Mouse (Mus musculus) heart, embryonic 12.5 days (tissue): ENCODE results near the gene Celf2. TPM values are rescaled to one million over a fixed set of nuclear protein-coding genes. Genes with fewer than 3 reads are reported as not detected.

Experiments used
- ATAC-seq: fragments of 200-750 bp; cut with Nextera tagmentation; 2 replicates; pipeline ENCODE4 v1.8.0; 2017; ENCODE audit warnings: moderate TSS enrichment, moderate library complexity; ENCODE audit not compliant: insufficient number of reproducible peaks, low FRiP score
- H3K27ac ChIP-seq: fragments of 300-500 bp; sonication (generic); 2 replicates; pipeline ENCODE4 v1.5.1; 2016; ENCODE audit warnings: mild to moderate bottlenecking, moderate library complexity; ENCODE audit not compliant: poor library complexity, severe bottlenecking
- H3K27me3 ChIP-seq: fragments of 300-500 bp; sonication (generic); replicated peaks from 2 replicates; pipeline ENCODE4 v1.6.1; 2016; ENCODE audit warnings: mild to moderate bottlenecking, moderate library complexity
- H3K36me3 ChIP-seq: fragments of 300-500 bp; sonication (generic); 2 replicates; pipeline ENCODE4 v1.6.1; 2016; ENCODE audit warnings: mild to moderate bottlenecking, moderate library complexity
- H3K4me1 ChIP-seq: fragments of 300-500 bp; sonication (generic); replicated peaks from 2 replicates; pipeline ENCODE4 v1.6.1; 2016; ENCODE audit warnings: mild to moderate bottlenecking
- H3K4me2 ChIP-seq: fragments of 300-500 bp; sonication (generic); 2 replicates; pipeline ENCODE4 v1.6.1; 2016; ENCODE audit warnings: mild to moderate bottlenecking, moderate library complexity
- H3K4me3 ChIP-seq: fragments of 300-500 bp; sonication (generic); 2 replicates; pipeline ENCODE4 v1.5.1; 2016; ENCODE audit warnings: mild to moderate bottlenecking
- H3K9ac ChIP-seq: fragments of 300-500 bp; sonication (generic); 2 replicates; pipeline ENCODE4 v1.6.1; 2016; ENCODE audit warnings: mild to moderate bottlenecking, moderate library complexity
- H3K9me3 ChIP-seq: fragments of 300-500 bp; sonication (generic); replicated peaks from 2 replicates; pipeline ENCODE4 v1.6.1; 2016; ENCODE audit warnings: mild to moderate bottlenecking, moderate library complexity
- WGBS: fragments of 180-500 bp; shearing (Covaris S2); methylation state at CpG from one replicate; pipeline ENCODE4 v1.1.7; 2016; 5-methylcytosine and 5-hydroxymethylcytosine counted together
- polyA plus RNA-seq: library from polyadenylated mRNA; unstranded; fragments of >200 nt; fragmentation: Nextera tagmentation; extraction: Ambion mirVana; gene quantifications from 2 replicates; pipeline ENCODE4 v1.2.1, GENCODE M21; 2016

Celf2 gene
- polyA plus RNA-seq, 1 experiment from 2014 or later: 65.8 TPM

DNA sequence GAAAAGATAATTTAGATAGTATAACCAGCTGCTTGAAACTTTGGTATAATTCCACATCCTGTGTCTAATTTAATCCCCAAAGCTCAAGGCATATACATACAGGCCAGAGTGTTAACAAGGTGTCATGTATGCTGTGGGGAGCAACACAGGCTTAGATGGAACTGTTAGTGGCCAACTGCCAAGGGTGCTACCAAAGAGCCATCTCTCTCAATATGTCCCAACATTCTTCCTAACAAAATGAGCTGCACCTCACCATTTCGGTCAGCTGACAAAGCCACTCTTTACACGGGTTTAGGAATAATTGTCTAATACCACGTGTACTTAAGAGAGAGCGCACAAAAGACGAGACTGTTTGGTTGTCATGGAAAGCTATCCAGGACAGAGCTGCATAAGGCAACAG is 782.0 kb downstream of the Celf2 start:
- Histone ChIP-seq H3K4me3 (no peak overlapping the region), H3K9me3 (no peaks in the 10 kb centered on the region), H3K27ac (no peak overlapping the region), H3K9ac (no peak overlapping the region), H3K4me1 (peaks cover 25% of the 10 kb centered on the region), H3K36me3 (no peaks in the 10 kb centered on the region), H3K27me3 (no peaks in the 10 kb centered on the region), H3K4me2 (no peak overlapping the region)
- ATAC-seq: no peak
- WGBS: 85% methylated on average over 5 of the region's 5 CpGs

DNA sequence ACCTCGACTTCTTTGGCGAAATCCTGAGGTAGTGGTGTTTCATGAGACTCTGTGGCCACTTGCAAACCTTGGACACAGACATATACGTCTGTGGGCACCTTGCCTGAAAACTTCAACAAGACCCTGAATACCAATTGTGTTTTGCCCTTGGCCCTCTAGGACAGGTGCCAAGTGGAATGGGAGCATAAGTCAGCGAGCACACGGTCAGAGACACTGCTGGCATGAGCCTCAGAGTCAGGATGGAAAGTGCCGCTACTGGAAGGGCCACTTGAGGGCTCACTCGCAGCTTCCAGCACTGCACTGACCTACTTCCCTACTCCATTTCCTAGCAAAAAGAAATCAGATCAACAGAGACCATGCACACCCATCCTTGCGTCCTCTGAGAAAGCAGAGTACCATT is 783.3 kb downstream of the Celf2 start:
- Histone ChIP-seq H3K9me3 (no peaks in the 10 kb centered on the region), H3K9ac (no peak overlapping the region), H3K4me3 (no peak overlapping the region), H3K27ac (no peak overlapping the region), H3K4me2 (no peak overlapping the region), H3K4me1 (peaks cover 37% of the 10 kb centered on the region), H3K36me3 (no peaks in the 10 kb centered on the region), H3K27me3 (no peaks in the 10 kb centered on the region)
- no peak for ATAC-seq
- 69% methylated on average over 8 of the region's 8 CpGs for WGBS

DNA sequence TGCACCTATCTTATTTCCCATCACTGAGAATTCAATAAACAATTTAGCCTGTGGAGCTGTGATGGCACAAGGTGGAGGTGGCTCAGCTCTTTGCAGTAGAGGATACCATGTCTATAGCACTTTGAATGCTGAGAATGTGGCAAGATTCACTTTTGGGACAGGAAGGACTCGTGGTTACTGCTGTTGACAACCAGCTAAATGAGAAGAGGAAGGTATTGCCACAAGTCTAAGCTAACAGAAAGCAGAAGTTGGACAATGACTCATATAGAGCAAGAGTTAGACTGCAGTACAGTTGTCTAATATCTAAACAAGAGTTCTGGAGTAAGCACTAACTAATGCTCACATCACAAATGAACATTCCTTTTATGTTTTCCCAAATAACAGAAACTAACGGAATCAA is 785.8 kb downstream of the Celf2 start:
- Histone ChIP-seq H3K27ac (no peak overlapping the region), H3K36me3 (no peaks in the 10 kb centered on the region), H3K4me3 (no peak overlapping the region), H3K4me2 (no peak overlapping the region), H3K9ac (no peak overlapping the region), H3K4me1 (peaks cover 24% of the 10 kb centered on the region), H3K27me3 (no peaks in the 10 kb centered on the region), H3K9me3 (no peaks in the 10 kb centered on the region)
- ATAC-seq: no peak
- whole genome bisulfite sequencing: 62% methylated on average over 2 of the region's 2 CpGs

DNA sequence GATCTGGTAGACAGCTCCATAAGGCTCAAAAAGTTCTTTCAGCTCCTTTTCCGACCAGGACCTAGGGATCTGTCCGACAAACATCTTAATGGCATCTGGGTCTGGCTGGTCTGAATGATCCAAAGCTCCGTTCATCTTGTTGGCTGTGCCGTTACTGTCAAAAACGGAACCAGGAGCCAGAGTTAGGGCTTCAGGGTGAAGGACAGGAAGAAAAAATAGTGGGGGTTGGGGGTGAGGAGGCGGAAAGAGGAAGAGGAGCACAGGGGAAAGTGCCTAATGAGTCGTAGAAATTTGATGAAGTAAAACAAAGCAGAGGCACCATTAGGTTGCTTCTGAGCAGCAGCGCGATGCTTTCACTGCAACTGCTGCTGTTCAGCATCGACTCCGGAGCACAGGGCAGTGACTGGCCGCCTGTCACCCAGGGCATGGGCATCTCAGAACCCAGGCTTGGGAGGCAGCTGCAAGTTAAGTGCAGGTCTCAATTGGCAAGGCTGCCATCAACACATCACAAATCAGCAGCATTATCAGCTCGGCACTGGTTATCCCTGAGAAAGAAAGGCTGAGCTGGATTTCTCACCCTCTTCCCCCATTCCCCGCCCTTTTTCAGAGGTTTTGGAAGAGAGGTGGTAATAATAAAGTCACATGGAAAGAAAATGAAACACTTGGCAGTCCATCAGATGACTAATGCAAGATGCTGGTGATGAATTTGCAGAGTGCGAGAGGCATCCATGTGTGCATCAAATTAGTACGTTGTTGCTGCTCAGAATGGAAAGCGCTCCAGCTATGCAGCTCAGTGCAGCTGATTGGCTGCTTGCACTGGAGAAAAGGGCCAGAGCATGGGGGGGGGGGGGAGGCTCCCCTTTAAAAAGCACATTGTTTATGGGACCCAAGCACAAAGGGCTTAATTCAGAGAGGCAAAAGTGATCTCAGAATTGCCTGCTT is 787.6 kb downstream of the Celf2 start:
- Histone ChIP-seq H3K27ac (no peak overlapping the region), H3K27me3 (no peaks in the 10 kb centered on the region), H3K36me3 (no peaks in the 10 kb centered on the region), H3K9me3 (no peaks in the 10 kb centered on the region), H3K9ac (peak overlapping the region; percentile 68), H3K4me2 (peak overlapping the region; percentile 86), H3K4me3 (peak overlapping the region; percentile 39), H3K4me1 (peaks cover 24% of the 10 kb centered on the region)
- ATAC-seq: no peak; the same call in none of the 2 replicates
- WGBS: 9% methylated on average over 17 of the region's 17 CpGs

DNA sequence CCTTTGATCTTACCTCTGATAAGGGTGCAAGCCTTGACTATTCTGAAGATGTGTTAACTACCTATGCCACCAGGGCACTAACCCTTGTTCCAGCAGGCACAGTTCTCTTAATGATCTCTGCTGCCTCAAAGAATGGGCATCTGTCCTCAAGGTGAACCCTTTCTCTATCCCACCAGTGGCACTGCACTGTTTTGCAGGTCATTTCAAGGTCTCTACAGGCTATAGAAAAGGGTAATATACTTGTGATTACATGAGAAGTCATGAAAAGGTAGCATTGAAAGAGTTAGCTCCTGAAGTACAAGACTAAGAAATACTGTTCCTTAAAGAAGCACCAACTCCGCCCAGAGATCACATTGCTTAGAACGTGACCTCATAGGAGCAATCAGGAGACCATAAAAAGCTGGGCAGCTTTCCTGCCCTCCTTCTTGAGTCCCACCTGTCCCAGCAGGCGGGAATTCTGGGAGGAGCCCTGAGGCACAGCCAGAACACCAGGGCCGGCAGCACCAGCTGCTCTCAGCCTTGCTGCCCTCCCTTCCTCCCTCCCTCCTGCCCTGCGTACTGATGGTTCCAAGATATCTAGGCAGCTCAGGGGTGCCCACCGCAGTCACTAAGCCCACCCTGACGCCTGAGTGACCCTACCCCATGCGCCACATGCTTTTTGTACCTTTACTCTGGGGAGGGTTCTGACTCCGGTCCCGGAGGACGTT is 788.5 kb downstream of the Celf2 start:
- H3K27me3 ChIP-seq: no peaks in the 10 kb centered on the region
- peak overlapping the region; percentile 86 for H3K4me2 ChIP-seq
- H3K9me3 ChIP-seq: no peaks in the 10 kb centered on the region
- peak overlapping the region; percentile 39 for H3K4me3 ChIP-seq
- H3K27ac ChIP-seq: no peak overlapping the region
- peaks cover 24% of the 10 kb centered on the region for H3K4me1 ChIP-seq
- WGBS: 27% methylated on average over 11 of the region's 11 CpGs
- ATAC-seq: peak; percentile 53
- H3K9ac ChIP-seq: peak overlapping the region; percentile 68
- H3K36me3 ChIP-seq: no peaks in the 10 kb centered on the region

DNA sequence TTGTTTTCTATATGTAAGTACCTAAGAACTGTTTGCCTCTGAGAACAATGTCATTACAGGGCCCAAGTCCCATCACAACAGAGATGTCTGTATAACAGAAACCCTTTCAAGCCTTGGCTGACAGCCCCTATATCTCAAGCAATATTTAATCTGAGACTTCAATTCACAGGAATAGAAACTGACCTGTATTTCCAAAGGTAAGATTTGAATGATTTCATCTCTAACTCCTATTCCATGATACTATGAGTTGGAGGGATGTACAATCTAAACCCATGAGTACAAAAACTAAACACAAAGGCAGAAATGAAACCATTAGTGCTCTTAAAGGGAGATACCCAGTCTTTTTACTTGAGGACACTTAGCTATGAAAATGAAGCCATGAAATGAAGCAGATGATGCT is 790.5 kb downstream of the Celf2 start:
- Histone ChIP-seq H3K36me3 (no peaks in the 10 kb centered on the region), H3K4me3 (no peak overlapping the region), H3K4me2 (no peak overlapping the region), H3K9me3 (no peaks in the 10 kb centered on the region), H3K4me1 (peaks cover 24% of the 10 kb centered on the region), H3K9ac (no peak overlapping the region), H3K27me3 (no peaks in the 10 kb centered on the region), H3K27ac (no peak overlapping the region)
- ATAC-seq: no peak

DNA sequence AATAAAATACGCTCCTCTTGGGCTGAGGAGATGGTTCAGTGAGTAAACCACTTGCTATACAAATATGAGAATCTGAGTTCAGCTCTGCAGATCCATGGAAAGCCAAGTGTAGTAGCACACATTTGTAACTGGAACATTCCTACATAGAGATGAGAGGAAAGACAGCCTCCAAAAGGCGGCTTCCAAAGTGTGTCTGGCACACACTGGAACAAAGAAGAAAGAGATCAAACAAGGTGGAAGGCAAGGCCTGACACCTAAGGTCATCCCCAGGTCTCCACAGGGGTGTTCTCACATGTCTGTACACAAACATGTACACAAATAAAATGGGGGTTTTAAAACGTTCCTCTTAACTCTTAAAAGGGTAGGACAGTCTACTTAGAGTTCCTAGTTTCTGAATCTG is 791.4 kb downstream of the Celf2 start:
- 50% methylated on average over 3 of the region's 3 CpGs for WGBS
- Histone ChIP-seq H3K4me3 (no peak overlapping the region), H3K4me1 (peaks cover 24% of the 10 kb centered on the region), H3K27ac (no peak overlapping the region), H3K9me3 (no peaks in the 10 kb centered on the region), H3K9ac (no peak overlapping the region), H3K4me2 (no peak overlapping the region), H3K27me3 (no peaks in the 10 kb centered on the region), H3K36me3 (no peaks in the 10 kb centered on the region)
- ATAC-seq: no peak

DNA sequence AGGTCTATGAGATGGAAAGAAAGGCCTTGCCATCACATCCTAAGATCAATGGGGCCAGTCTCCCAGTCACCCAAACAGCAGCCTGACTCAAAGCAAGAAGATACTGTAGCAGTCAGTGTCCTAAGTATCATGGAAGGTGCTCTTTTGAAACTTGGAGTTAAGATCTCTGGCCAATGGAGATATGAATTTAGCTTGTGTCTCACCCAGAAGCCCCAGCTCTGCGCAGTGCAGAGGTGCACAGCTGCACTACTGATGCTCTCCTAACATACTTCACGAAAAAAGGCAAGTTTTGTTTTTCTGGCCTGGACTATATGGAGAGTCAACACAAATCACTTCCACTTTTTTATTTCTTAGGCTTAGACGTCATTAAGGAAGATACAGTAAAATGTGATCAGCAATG is 793.8 kb downstream of the Celf2 start:
- Histone ChIP-seq H3K4me3 (no peak overlapping the region), H3K9me3 (no peaks in the 10 kb centered on the region), H3K4me1 (peaks cover 1% of the 10 kb centered on the region), H3K27ac (no peak overlapping the region), H3K36me3 (no peaks in the 10 kb centered on the region), H3K9ac (no peak overlapping the region), H3K27me3 (no peaks in the 10 kb centered on the region), H3K4me2 (no peak overlapping the region)
- 91% methylated on average over 3 of the region's 3 CpGs for WGBS
- no peak for ATAC-seq

DNA sequence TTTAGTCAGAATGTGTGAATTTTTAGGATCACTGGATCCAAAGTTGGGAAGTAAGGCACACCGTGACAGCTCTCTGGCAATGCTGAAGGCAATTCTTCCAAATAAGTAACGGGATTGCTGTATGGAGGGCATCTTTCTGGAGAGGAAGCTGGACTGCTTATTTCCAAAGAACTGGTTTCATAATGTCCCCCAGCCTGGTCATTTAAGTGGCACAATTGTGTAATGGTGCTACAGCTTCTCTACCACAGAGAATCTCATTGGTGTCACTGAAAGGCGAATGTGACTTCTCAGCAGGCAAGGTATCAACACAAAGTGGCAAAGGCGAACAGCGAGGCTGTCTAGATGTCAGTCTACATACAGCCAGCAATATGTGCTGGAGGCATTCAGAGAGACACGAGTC is 795.8 kb downstream of the Celf2 start:
- Histone ChIP-seq H3K27ac (no peak overlapping the region), H3K36me3 (no peaks in the 10 kb centered on the region), H3K9ac (no peak overlapping the region), H3K9me3 (no peaks in the 10 kb centered on the region), H3K4me2 (no peak overlapping the region), H3K27me3 (no peaks in the 10 kb centered on the region), H3K4me1 (no peaks in the 10 kb centered on the region), H3K4me3 (no peak overlapping the region)
- ATAC-seq: no peak
- 83% methylated on average over 6 of the region's 6 CpGs for WGBS

DNA sequence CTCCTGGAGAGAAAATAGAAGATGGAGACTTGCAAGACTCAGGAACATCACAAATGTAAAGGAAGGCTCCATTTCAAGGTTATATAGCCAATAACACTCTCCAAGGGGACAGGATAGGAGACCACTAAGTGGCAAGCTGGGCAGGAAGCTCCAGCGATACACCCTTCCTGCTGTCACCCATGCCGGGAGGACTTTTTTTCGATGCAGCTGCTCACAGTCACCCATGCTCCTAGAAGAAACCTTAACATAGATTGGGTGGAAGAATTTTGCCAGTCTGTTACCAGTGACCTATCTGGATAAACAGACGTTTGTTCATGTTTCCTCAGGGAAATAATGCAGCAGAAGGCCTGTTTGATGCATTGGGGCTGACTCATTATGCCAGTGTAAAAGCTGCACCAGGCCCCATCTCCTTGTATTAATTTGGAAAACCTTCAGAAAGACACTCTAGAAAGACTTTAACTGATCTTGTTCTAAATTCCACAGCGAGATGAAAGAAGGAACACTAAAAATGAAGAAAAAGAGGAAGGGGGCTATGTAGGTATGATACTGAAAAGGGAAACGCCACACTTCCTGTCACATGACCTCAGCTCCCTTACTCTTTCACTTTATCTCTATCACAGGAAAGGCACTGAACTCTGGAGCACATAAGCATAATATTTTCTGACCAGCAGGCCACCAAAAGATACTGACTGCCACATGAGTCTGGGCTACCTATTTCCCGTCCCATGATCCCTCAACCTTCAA is 798.5 kb downstream of the Celf2 start:
- no peak overlapping the region for H3K27ac ChIP-seq
- 64% methylated on average over 7 of the region's 7 CpGs for WGBS
- no peak overlapping the region for H3K4me3 ChIP-seq
- H3K4me2 ChIP-seq: no peak overlapping the region
- H3K9me3 ChIP-seq: no peaks in the 10 kb centered on the region
- peaks cover 17% of the 10 kb centered on the region for H3K4me1 ChIP-seq
- H3K36me3 ChIP-seq: no peaks in the 10 kb centered on the region
- peak; percentile 55; the same call in 1 of the 2 replicates for ATAC-seq
- H3K27me3 ChIP-seq: no peaks in the 10 kb centered on the region
- no peak overlapping the region for H3K9ac ChIP-seq

DNA sequence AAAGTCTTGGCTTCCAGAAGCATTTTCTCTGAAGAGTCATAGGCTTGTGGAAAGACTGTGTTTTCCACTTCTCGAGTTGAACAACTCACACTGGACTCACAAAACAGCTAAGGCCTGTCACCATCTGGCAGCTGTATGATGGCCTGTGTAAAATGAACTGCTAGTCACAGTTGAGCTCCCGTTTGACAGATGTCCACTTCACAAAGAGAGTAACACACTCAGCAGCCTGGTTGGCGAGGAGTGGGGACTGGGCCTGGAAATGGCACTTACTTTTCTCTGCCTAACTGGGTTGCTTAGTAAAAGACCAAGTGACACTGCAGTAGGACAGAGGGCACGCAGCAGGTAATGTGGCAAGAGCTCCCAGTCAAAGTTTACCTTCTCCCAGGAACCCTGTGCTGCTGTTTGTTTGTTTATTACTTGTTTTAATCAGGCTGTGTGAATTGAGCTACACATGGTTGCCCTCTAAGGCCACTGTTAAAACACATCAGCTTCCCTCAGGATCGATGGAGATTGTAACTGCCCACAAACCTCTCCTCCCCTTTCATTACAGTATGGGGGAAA is 801.3 kb downstream of the Celf2 start:
- H3K9me3 ChIP-seq: no peaks in the 10 kb centered on the region
- 25% methylated on average over 5 of the region's 5 CpGs for WGBS
- no peak overlapping the region for H3K9ac ChIP-seq
- H3K36me3 ChIP-seq: no peaks in the 10 kb centered on the region
- H3K27me3 ChIP-seq: no peaks in the 10 kb centered on the region
- H3K27ac ChIP-seq: peak overlapping the region; percentile 20; the same call in 1 of the 2 replicates
- H3K4me2 ChIP-seq: no peak overlapping the region
- H3K4me3 ChIP-seq: no peak overlapping the region
- H3K4me1 ChIP-seq: peaks cover 21% of the 10 kb centered on the region
- no peak for ATAC-seq
